Mouse (Mus musculus) gonadal fat pad, adult 2 months (tissue): ENCODE measurements around the gene Ankrd49. TPM values are rescaled to one million over a fixed set of nuclear protein-coding genes. Genes with fewer than 3 reads are reported as not detected.

Experiments
- DNase-seq: peaks from one replicate; pipeline ENCODE4 v3.0.0-alpha.2; 2012; ENCODE audit warnings: low read depth
- polyA plus RNA-seq: library from polyadenylated mRNA; depleted of rRNA; stranded (reverse); fragments of >200 nt; gene quantifications from 2 replicates; pipeline ENCODE4 v1.2.3, GENCODE M21; 2012; rRNA removed

Ankrd49 gene
- 8.7 and 10.8 TPM in 2 replicates for polyA plus RNA-seq

GRCm38 (mm10) chr9:14784039-14785002, at the start of gene Ankrd49, which contains the start of gene Mre11a:
TSS of gene Ankrd49 (minus strand) at chr9:14784856.
TSS of gene Mre11a (plus strand) at chr9:14784654.
- peak; percentile 92 for DNase-seq

- no peak for DNase-seq
Measured at GRCm38 (mm10) chr9:14832046-14832445, 47.4 kb upstream of the Ankrd49 start.

GRCm38 (mm10) chr9:14827875-14828274, 43.2 kb upstream of the Ankrd49 start:
- no peak for DNase-seq

GRCm38 (mm10) chr9:14824840-14825239, 40.2 kb upstream of the Ankrd49 start:
- no peak for DNase-seq

GRCm38 (mm10) chr9:14821396-14821795, 36.7 kb upstream of the Ankrd49 start:
- no peak for DNase-seq

GRCm38 (mm10) chr9:14810111-14810510, 25.5 kb upstream of the Ankrd49 start:
- DNase-seq, result no peak

- peak; percentile 96 for DNase-seq
Measured at GRCm38 (mm10) chr9:14806786-14807185, 22.1 kb upstream of the Ankrd49 start.

GRCm38 (mm10) chr9:14805714-14806113, 21.1 kb upstream of the Ankrd49 start:
- peak; percentile 77 for DNase-seq

- no peak for DNase-seq
Measured at GRCm38 (mm10) chr9:14787356-14787755, 2.7 kb upstream of the Ankrd49 start.

- no peak for DNase-seq
Measured at GRCm38 (mm10) chr9:14778341-14778740, 6.3 kb downstream of the Ankrd49 start.

- DNase-seq, result no peak
Measured at GRCm38 (mm10) chr9:14773813-14774212, 10.8 kb downstream of the Ankrd49 start.

GRCm38 (mm10) chr9:14772074-14772473, 12.6 kb downstream of the Ankrd49 start:
- no peak for DNase-seq

GRCm38 (mm10) chr9:14770803-14771471, 13.7 kb downstream of the Ankrd49 start, which contains the start of gene 1700012B09Rik:
TSS of gene 1700012B09Rik (minus strand) at chr9:14771030.
- no peak for DNase-seq

- no peak for DNase-seq
Measured at GRCm38 (mm10) chr9:14769811-14770210, 14.8 kb downstream of the Ankrd49 start.

- DNase-seq, result no peak
Measured at GRCm38 (mm10) chr9:14764765-14765164, 19.9 kb downstream of the Ankrd49 start.

- DNase-seq, result no peak
Measured at GRCm38 (mm10) chr9:14759261-14759660, 25.4 kb downstream of the Ankrd49 start.

- no peak for DNase-seq
Measured at GRCm38 (mm10) chr9:14758590-14758989, 26.1 kb downstream of the Ankrd49 start.

- no peak for DNase-seq
Measured at GRCm38 (mm10) chr9:14754469-14754868, 30.2 kb downstream of the Ankrd49 start.

GRCm38 (mm10) chr9:14753947-14754346, 30.7 kb downstream of the Ankrd49 start:
- DNase-seq, result no peak

GRCm38 (mm10) chr9:14752001-14752522, 32.6 kb downstream of the Ankrd49 start, which contains the start of gene Fut4:
TSS of gene Fut4 (minus strand) at chr9:14752393.
- DNase-seq, result no peak

- DNase-seq, result no peak
Measured at GRCm38 (mm10) chr9:14751503-14752000, 33.1 kb downstream of the Ankrd49 start.

GRCm38 (mm10) chr9:14750901-14751502, 33.7 kb downstream of the Ankrd49 start:
- no peak for DNase-seq
